Mouse (Mus musculus): ENCODE data around the gene Shisal2a.

- no peak for TF ChIP-seq CTCF (IDR thresholded peaks at IDR 0.05; ENCODE audit: control insufficient read depth, insufficient read depth, insufficient replicate concordance, low read depth, low read length)
- no peak for TF ChIP-seq POLR2A (IDR thresholded peaks at IDR 0.05; ENCODE audit: control insufficient read depth, low read depth, low read length)
These were observed 47.7 kb downstream of the Shisal2a start for GRCm38 (mm10) chr4:108335413-108335812.
